Mouse (Mus musculus) neural tube, embryonic 15.5 days (tissue): ENCODE measurements around the gene Kcnip1. TPM values are rescaled to one million over a fixed set of nuclear protein-coding genes. Genes with fewer than 3 reads are reported as not detected.

Source experiments
- polyA plus RNA-seq: library from polyadenylated mRNA; unstranded; fragments of >200 nt; fragmentation: Nextera tagmentation; extraction: Ambion mirVana; gene quantifications from 2 replicates; pipeline ENCODE4 v1.2.1, GENCODE M21; 2015

The Kcnip1 gene
- polyA plus RNA-seq, 1 experiment from 2014 or later = 147 TPM

Other genes with a start within 250 kb of the Kcnip1 start
- gene Kcnmb1, start 30.1 kb downstream of the Kcnip1 start, polyA plus RNA-seq = 0.36 and 0.45 TPM in 2 replicates
- gene Lcp2, start 53.8 kb upstream of the Kcnip1 start, polyA plus RNA-seq = 2.0 and 7.3 TPM in 2 replicates
- 22.9 and 24.1 TPM in 2 replicates for gene 4930469K13Rik, start 105.4 kb upstream of the Kcnip1 start, polyA plus RNA-seq
- gene Foxi1, start 214.9 kb upstream of the Kcnip1 start, polyA plus RNA-seq = not detected in 2 replicates